In the genomic region with DNA sequence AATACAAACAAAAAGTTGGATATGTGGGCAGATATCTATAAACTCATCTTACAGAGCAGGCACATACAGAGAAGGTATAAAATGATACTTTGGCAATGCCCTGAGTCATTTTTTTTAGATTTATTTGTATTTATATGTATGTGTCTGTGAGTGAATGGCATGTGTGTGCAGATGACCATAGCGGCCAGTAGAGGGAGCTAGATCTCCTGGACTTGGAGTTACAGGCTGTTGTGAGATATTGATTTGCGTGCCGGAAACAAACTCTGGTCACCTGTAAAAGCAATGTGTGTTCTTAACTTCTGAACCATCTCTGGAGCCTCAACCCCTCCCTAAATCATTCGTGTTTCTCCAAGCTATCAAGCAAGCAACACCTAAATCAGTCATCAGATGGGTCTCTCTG, we compare ENCODE assay signal across 17 mouse cellular contexts. TPM values are rescaled to one million over a fixed set of nuclear protein-coding genes. Genes with fewer than 3 reads are reported as not detected.
DNase-seq lines count a peak whose midpoint lies in the region; ATAC-seq and TF ChIP-seq lines count a peak whose summit lies in the region.
"Had no signal": no experiment of that assay in that cellular context is flagged by ENCODE, and none has a peak within 500 bp of the region (broad histone marks: within the 10 kb centered on the region; RNA-seq: fewer than 3 reads in every experiment).

No protein-coding gene starts in this region.

- H3K9ac ChIP-seq in embryonic facial prominence, embryonic 11.5 days (replicated peaks; ENCODE audit: low read length), result no peak overlapping the region
- H3K9ac ChIP-seq in liver, embryonic 14.5 days (replicated peaks), result no peak overlapping the region
- H3K9ac ChIP-seq: stomach, embryonic 15.5 days had no signal

- H3K4me1 ChIP-seq in embryonic facial prominence, embryonic 11.5 days (ENCODE audit: control insufficient read depth, insufficient read depth, low read length), result no peaks in the 10 kb centered on the region
- H3K4me1 ChIP-seq in embryonic facial prominence, embryonic 10.5 days, result no peaks in the 10 kb centered on the region
- no peaks in the 10 kb centered on the region for H3K4me1 ChIP-seq in liver, embryonic 14.5 days (replicated peaks; ENCODE audit: control insufficient read depth in 2 of 2, insufficient read depth in 2 of 2, low read length in 1 of 2)
- H3K4me1 ChIP-seq: stomach, embryonic 15.5 days had no signal

- no peaks in the 10 kb centered on the region for H3K27me3 ChIP-seq in embryonic facial prominence, embryonic 11.5 days (ENCODE audit: control insufficient read depth, insufficient read depth, low read length)
- H3K27me3 ChIP-seq in embryonic facial prominence, embryonic 10.5 days (replicated peaks; ENCODE audit: low read depth, poor library complexity, severe bottlenecking), result no peaks in the 10 kb centered on the region
- no peaks in the 10 kb centered on the region for H3K27me3 ChIP-seq in liver, embryonic 14.5 days (ENCODE audit: control insufficient read depth, insufficient read depth, low read length)
- H3K27me3 ChIP-seq: stomach, embryonic 15.5 days had no signal

- no peaks in the 10 kb centered on the region for H3K9me3 ChIP-seq in embryonic facial prominence, embryonic 11.5 days (replicated peaks; ENCODE audit: control insufficient read depth, low read length)
- no peaks in the 10 kb centered on the region for H3K9me3 ChIP-seq in embryonic facial prominence, embryonic 10.5 days
- H3K9me3 ChIP-seq in liver, embryonic 14.5 days (ENCODE audit: control insufficient read depth, low read length), result no peaks in the 10 kb centered on the region
- H3K9me3 ChIP-seq: stomach, embryonic 15.5 days had no signal

- no peak overlapping the region for H3K4me2 ChIP-seq in embryonic facial prominence, embryonic 11.5 days (ENCODE audit: low read depth, low read length)
- H3K4me2 ChIP-seq in liver, embryonic 14.5 days (ENCODE audit: low read depth), result no peak overlapping the region
- H3K4me2 ChIP-seq: stomach, embryonic 15.5 days had no signal

- TF ChIP-seq CTCF in liver, embryonic 14.5 days (IDR thresholded peaks at IDR 0.05; ENCODE audit: low read depth), result peak; percentile 59

- no peak for ATAC-seq in embryonic facial prominence, embryonic 11.5 days (replicated peaks; ENCODE audit: insufficient number of reproducible peaks, low FRiP score, low TSS enrichment, low read depth)
- no peak for ATAC-seq in liver, embryonic 14.5 days (ENCODE audit: insufficient read depth)
- ATAC-seq: activated CD4-positive, CD25-positive, alpha-beta regulatory T cell, adult 4 months had no signal

- peak; percentile 7 for DNase-seq in embryonic facial prominence, embryonic 11.5 days (ENCODE audit: low spot score)
- DNase-seq in embryonic facial prominence, embryonic 10.5 days (ENCODE audit: low spot score), result no peak
- DNase-seq in liver, embryonic 14.5 days (ENCODE audit: low read depth in 3 of 3, low spot score in 3 of 3), result no peak
- DNase-seq in liver (no peak), ES-CJ7 (ENCODE audit: low read depth, low spot score) (peak; percentile 65)
- DNase-seq in induced T-regulatory cell, adult 2 months (ENCODE audit: low read depth), result peak; percentile 32
- DNase-seq in layer of hippocampus, postnatal 25 days (ENCODE audit: extremely low spot score in 1 of 2, low spot score in 1 of 2), result no peak
- DNase-seq in urinary bladder, postnatal 25 days (ENCODE audit: low spot score), result no peak
- DNase-seq: cerebellum, postnatal 25 days; heart, adult 11 months; heart, postnatal 36 days; kidney, adult 9 months; layer of hippocampus, adult 9-11 months; right cerebral cortex, postnatal 25 days had no signal

- WGBS in embryonic facial prominence, embryonic 11.5 days, result 77% methylated on average over 4 of the region's 4 CpGs
- WGBS in embryonic facial prominence, embryonic 10.5 days, result 77% methylated on average over 4 of the region's 4 CpGs
- 72% methylated on average over 4 of the region's 4 CpGs for WGBS in liver, embryonic 14.5 days (ENCODE audit: insufficient replicate concordance)

- TF ChIP-seq EP300 in liver, embryonic 14.5 days (IDR thresholded peaks at IDR 0.05; ENCODE audit: low read depth), result no peak

- no peak overlapping the region for H3K27ac ChIP-seq in embryonic facial prominence, embryonic 11.5 days (replicated peaks; ENCODE audit: low read depth, low read length)
- no peak overlapping the region for H3K27ac ChIP-seq in embryonic facial prominence, embryonic 10.5 days (replicated peaks)
- no peak overlapping the region for H3K27ac ChIP-seq in liver, embryonic 14.5 days
- H3K27ac ChIP-seq: macrophage; stomach, embryonic 15.5 days had no signal

- H3K4me3 ChIP-seq in embryonic facial prominence, embryonic 11.5 days (ENCODE audit: low read depth, low read length), result no peak overlapping the region
- H3K4me3 ChIP-seq in embryonic facial prominence, embryonic 10.5 days, result no peak overlapping the region
- no peak overlapping the region for H3K4me3 ChIP-seq in liver, embryonic 14.5 days (ENCODE audit: insufficient read depth in 1 of 2, low read depth in 2 of 2, low read length in 2 of 2)
- H3K4me3 ChIP-seq: stomach, embryonic 15.5 days had no signal

- no peaks in the 10 kb centered on the region for H3K36me3 ChIP-seq in embryonic facial prominence, embryonic 11.5 days (replicated peaks; ENCODE audit: control insufficient read depth, insufficient read depth, low read depth, low read length)
- no peaks in the 10 kb centered on the region for H3K36me3 ChIP-seq in embryonic facial prominence, embryonic 10.5 days (replicated peaks)
- H3K36me3 ChIP-seq in liver, embryonic 14.5 days (replicated peaks; ENCODE audit: control insufficient read depth, insufficient read depth, low read depth), result no peaks in the 10 kb centered on the region
- H3K36me3 ChIP-seq: stomach, embryonic 15.5 days had no signal

RNA-seq across cellular contexts. Expression of gene Aldh1l2, which starts 12.9 kb away (rescaled TPM):
- polyA plus RNA-seq in embryonic facial prominence, embryonic 11.5 days (2014; fragmentation: Nextera tagmentation; extraction: Ambion mirVana), result 2.1 and 2.3 TPM in 2 replicates
- 1.7 and 2.1 TPM in 2 replicates for polyA plus RNA-seq in embryonic facial prominence, embryonic 10.5 days (2016; fragmentation: Nextera tagmentation; extraction: Ambion mirVana)
- polyA plus RNA-seq in liver, embryonic 14.5 days (2012; rRNA removed), result 0.10 and 0.16 TPM in 2 replicates
- 0.06 TPM in 1 of 2 replicates, not detected in the other for polyA plus RNA-seq in liver, embryonic 14.5 days (2014; fragmentation: Nextera tagmentation; extraction: Ambion mirVana)
- total RNA-seq in layer of hippocampus, postnatal 25 days (2021), result 1 to 10 TPM; 2.5 TPM
- polyA plus RNA-seq: activated CD4-positive, CD25-positive, alpha-beta regulatory T cell, adult 4 months; macrophage had no signal

RNA-seq across cellular contexts. Expression of gene Washc4, which starts 22.6 kb away (rescaled TPM):
- polyA plus RNA-seq in embryonic facial prominence, embryonic 11.5 days (2014; fragmentation: Nextera tagmentation; extraction: Ambion mirVana), result 36.2 and 38.1 TPM in 2 replicates
- 40.7 TPM in 2 replicates for polyA plus RNA-seq in embryonic facial prominence, embryonic 10.5 days (2016; fragmentation: Nextera tagmentation; extraction: Ambion mirVana)
- polyA plus RNA-seq in liver, embryonic 14.5 days (2012; rRNA removed), result 1.8 and 2.7 TPM in 2 replicates
- 9.6 TPM in 2 replicates for polyA plus RNA-seq in liver, embryonic 14.5 days (2014; fragmentation: Nextera tagmentation; extraction: Ambion mirVana)
- total RNA-seq in layer of hippocampus, postnatal 25 days (2021), result 10 to 100 TPM; 25.0 to 28.3 TPM

Comparison
In these comparisons a context has a peak if more than half of its experiments do, and no peak if none do; other contexts are left out.
1. DNase-seq: peak in embryonic facial prominence, embryonic 11.5 days (single experiment), ES-CJ7 (single experiment) and induced T-regulatory cell, adult 2 months (single experiment); none in embryonic facial prominence, embryonic 10.5 days (single experiment), liver, embryonic 14.5 days (0 of 3), liver (single experiment), layer of hippocampus, postnatal 25 days (0 of 2) and urinary bladder, postnatal 25 days (single experiment).